Mouse (Mus musculus) CD4-positive, CD25-positive, alpha-beta regulatory T cell, adult 2 months (primary cell): ENCODE data around the gene Notch1.

ENCODE experiments used
- DNase-seq: peaks from one replicate; pipeline ENCODE4 v3.0.0-alpha.2; 2012; ENCODE audit warnings: low read depth, low spot score

Notch1 gene

GRCm38 (mm10) chr2:26481724-26482495 is 34.6 kb downstream of the Notch1 start:
- no peak for DNase-seq

GRCm38 (mm10) chr2:26480911-26481310 is 35.6 kb downstream of the Notch1 start:
- no peak for DNase-seq

DNA sequence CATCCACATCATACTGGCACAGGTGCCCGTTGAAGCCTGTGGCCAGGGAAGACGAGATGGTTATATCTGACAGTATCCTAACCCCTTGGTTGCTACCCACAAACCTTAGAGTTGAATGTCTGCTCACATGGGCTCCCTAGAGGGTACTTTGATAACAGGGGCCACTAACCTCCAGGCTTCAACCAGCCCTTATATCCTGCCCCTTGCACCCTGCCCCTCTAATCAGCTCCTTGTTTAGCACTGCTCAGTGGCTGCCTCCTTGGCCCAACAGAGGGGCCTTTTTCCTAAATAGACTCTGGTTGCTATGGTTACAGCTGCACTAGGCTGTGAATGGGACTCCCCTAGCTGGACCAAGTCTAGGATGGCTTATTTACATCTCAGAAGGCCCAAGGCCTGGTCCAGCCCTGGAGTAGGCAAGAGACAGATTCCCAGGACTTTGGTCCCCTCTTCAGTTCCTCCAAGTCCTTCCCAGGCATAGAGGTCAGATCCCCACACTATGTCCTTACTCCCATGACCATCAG is 37.7 kb downstream of the Notch1 start:
- DNase-seq, result no peak

- DNase-seq, result no peak
Measured at GRCm38 (mm10) chr2:26477911-26478310, 38.6 kb downstream of the Notch1 start.

- DNase-seq, result no peak
Measured at GRCm38 (mm10) chr2:26475505-26476430, 40.7 kb downstream of the Notch1 start.

DNA sequence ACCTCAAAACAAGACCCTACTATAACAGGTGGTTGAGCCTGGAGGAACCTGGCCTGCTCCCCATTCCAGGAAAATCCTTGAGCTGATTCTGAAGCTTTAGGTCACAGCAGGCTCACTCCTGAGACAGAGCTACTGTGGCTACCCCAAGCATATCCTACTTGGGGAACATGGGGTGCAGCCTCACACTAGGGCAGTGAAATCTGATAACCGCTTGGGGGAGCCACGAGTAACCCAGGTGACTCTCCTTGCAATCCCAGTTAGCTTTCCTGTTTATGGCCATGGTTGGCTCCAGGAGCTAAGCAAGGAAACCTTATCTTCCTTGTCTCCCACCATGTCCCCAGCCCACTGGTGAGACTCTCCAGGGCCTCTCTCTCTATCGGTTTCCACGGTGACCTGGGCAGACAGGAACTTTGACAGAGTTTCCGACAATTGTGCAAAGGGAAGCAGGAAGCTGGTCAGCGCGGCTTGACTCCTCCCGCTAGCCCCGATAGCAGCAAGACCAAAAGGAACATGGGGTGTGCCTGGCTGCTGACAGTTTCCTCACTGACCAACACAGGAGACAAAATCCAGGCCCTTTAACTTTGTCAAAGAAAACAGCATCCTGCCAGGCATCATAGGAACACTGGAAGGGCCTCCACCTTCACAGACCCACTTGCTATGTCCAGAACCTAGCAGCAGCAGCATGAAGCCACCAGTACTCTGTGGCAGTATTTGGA is 41.5 kb downstream of the Notch1 start:
- no peak for DNase-seq

- DNase-seq, result no peak
Measured at GRCm38 (mm10) chr2:26472312-26473090, 44.0 kb downstream of the Notch1 start.

DNA sequence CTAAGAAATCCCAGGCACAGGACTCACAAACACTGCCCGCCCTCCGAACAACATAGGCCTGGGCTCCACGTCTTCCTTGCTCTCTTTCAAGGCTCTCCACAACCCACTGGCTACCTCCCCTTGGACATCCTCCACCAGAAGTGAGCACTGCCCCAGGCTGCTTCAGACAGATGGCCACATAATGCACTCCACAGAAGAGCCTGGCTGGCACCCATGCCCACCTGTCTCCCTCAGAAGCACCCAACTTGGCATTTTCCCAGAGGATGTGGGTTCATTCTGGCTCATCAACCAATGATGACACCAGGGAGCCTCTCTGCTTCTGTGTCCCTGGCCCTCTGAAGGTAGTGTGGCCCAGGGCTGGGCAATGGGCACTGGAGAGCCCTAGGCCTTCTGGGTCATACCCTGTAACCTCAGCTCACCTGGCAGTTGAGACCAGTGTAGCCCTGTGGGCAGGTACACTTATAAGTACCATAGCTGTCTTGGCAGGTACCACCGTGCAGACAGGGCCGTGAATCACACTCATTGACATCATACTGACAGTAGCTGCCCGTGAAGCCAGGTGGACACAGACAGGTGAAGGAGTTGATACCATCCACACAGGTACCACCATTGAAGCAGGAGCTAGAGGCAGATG is 44.7 kb downstream of the Notch1 start:
- DNase-seq, result no peak

- DNase-seq, result no peak
Measured at GRCm38 (mm10) chr2:26470967-26471366, 45.5 kb downstream of the Notch1 start.

DNA sequence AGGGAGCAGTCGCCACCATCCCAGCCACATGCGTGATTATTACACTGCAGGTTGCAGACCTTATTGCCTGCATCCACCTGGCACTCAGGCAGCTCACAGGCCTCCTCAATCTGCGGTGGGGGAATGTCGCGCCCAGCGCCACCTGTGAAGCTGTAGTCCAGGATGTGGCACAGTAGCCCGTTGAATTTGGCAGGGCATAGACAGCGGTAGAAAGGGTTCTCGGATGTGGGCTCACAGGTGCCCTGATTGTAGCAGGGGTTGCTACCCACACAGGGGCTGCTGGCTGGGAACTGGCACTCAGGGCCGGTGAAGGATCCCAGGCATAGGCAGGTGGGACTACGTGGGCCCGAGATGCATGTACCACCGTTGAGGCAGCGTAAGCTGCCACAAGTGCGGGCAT is 48.1 kb downstream of the Notch1 start:
- DNase-seq, result no peak

GRCm38 (mm10) chr2:26463412-26463811 is 53.1 kb downstream of the Notch1 start:
- no peak for DNase-seq

- no peak for DNase-seq
Measured at GRCm38 (mm10) chr2:26462980-26463379, 53.5 kb downstream of the Notch1 start.

DNA sequence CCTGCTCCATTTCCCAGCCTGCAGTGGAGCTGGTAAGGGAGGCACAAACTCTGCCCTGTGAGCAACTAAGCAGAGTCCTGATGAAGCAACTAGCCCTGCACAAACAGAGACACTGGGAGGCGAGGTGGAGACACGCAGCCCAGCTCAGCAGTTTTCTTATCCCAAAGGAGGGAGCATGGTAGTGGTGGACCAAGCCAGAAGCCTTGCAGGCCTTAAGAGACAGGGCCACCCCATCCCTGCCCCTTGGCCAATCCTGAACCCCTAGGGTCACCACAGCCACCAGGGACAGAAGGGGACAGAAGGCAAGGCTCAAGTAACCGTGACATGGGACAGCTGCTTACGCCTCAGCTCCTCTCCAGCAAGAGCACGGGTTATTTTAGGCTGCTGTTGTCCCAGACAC is 54.8 kb downstream of the Notch1 start:
- DNase-seq, result no peak

- no peak for DNase-seq
Measured at GRCm38 (mm10) chr2:26460837-26461236, 55.6 kb downstream of the Notch1 start.

GRCm38 (mm10) chr2:26460097-26460646 is 56.3 kb downstream of the Notch1 start:
- DNase-seq, result no peak

DNA sequence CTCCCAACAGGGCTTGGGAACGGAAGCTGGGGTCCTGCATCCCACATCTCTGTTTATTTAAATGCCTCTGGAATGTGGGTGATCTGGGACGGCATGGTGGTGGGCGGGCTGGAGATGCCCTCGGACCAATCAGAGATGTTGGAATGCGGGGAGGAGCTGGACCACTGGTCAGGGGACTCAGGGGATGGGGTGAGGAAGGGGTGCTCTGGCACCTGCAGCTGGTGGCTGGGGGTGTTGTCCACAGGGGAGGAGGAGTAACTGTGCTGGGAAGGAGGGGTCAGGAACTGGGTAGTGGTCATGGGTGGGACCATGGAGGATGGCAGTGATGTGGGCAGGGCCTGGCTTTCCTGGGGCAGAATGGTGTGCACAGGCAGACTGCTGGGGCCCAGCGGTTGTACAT is 57.0 kb downstream of the Notch1 start:
- no peak for DNase-seq

DNA sequence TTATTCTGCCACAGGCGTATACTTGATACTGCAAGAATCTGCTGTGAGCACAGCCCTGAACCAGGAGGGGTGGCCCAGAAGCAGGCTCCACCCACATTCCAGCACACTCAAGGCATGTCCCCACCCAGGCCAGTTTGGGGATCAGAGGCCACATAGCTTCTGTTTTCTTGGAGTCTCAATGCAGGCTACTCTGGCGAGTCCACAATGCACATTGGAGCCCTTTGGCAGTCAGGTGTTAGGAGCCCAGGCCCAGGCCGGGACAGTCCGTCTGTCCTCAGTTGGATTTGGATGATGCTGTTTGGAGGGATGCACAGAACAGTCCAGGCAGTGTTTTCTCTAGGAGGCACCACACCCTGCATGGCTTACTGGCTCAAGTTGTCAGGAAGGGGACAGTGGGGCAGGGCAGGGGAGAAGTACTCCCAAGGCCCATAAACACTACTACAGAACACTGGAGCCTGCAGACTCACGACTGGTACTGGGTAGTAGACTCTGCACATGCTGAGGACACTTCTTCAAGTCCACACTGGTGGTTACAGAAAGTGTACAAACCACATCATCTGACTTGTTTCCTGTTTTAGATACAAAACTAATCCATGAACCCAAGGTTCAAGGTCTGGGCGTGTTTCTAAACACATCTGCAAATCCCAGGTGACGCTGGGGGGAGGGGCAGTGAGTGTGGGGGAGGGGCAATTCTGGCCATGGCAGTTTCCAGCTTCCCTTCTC is 57.9 kb downstream of the Notch1 start:
- no peak for DNase-seq

- peak; percentile 90 for DNase-seq
Measured at GRCm38 (mm10) chr2:26449121-26450060, 67.1 kb downstream of the Notch1 start.
